Mouse (Mus musculus): Measurements from ENCODE around the gene Trhr2.

Gene Trhr2

DNA sequence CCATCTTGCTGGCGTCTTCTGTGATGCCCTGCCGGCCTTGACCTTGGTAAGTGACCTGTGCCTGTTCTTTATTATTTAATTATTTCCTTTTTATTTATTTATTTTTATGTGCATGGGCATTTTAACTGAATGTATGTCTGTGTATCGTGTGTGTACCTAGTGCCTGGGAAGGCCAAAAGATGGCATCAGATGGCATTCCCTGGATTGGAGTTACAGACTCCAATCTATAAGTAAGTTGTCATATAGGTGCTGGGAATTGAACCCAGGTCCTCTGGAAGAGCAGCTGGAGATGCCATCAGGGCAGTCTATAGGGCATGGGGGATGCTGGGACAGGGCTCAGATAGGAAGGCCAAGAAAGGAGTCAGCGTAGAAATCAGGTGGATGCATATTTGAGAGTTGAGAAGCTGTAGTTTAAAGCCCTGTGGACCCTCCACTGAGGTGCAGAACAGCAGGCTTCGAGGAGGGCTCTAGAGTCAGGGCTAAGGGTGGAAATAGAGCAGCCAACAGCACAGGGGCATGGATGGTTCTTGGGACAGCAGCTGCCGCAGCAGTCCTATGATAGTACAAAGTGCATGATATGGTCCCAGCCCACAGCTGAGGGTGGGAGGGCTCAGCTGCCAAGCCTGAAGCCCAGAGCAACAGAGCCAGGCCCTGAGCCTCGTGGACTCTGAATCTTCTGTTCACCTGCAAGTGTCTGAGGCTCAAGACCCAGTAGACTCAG is at the start of gene Trhr2:
Gene Trhr2 (minus strand): TSS at position 51 of the 721 bp plus-strand sequence.
- no peak for DNase-seq (ENCODE audit: inconsistent ontology term)

DNA sequence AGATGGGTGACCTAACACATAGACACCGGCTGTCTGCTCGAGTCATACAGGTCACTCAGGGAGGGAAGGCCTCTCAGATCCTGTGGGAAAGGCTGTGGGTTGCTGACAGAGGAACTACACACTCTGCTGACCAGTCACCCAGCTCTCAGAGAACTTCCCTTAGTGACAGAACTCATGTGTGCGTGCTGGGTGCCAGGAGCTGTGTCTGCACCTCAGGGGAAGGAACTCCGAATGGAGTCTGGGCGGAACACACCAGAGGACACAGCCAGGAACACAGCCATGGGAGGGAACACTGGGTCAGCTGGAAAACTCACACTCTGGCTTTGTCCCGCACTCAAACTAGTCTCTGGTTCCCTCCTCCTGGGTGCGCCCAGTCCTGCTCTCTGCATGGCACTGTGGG is 47.1 kb upstream of the Trhr2 start:
- no peak for DNase-seq (ENCODE audit: inconsistent ontology term)

DNA sequence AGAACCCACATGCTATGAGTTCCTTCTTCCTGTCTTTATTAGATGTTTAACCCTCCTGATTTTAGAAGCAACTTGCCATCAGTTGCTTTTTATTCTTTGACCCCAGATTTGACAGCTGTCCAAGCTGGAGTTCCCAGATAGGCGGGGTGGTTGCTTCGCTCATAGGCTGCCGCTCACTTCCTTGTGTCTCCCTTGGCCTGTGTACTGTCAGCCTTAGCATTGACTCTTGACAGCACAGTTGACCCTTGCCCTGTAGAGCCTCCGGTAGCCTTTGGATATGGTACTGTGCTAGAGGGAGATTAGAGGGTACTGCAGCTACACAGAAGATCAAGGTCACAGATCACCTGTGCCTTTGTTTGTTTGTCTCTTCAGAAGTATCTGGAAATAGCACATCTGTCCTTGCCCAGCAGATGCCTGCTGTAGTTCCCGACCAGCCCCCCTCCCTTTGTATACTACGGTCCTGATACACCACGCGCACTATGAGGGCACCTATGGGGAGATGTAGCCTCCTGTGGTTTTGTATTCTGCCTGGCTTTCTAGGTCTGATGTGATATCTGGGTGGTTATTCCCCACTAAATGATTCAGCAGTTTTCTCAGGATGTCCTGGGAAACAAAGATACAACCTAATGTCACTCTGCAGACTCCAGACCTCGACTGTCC is 44.7 kb upstream of the Trhr2 start:
- DNase-seq (ENCODE audit: inconsistent ontology term) = no peak

DNA sequence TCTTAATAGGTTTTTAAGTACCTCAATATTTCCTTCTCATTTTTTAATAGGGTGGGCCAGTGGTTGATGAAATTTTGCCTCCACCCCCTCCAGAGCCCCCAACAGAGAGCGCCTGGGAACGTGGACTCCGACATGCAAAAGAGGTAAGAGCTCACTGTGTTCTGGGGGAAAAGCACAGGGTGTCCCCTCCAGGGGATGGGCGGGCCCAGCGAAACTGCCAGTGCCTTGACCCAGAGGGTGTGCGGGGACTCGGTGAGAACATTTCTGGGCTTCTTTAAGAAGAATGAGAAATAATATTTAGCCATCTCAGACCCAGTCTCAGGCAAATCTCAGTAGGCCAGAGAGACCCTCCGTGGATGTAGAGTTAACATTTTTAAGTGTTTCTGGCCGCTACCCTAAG is 37.6 kb upstream of the Trhr2 start:
- no peak for DNase-seq (ENCODE audit: inconsistent ontology term)

DNA sequence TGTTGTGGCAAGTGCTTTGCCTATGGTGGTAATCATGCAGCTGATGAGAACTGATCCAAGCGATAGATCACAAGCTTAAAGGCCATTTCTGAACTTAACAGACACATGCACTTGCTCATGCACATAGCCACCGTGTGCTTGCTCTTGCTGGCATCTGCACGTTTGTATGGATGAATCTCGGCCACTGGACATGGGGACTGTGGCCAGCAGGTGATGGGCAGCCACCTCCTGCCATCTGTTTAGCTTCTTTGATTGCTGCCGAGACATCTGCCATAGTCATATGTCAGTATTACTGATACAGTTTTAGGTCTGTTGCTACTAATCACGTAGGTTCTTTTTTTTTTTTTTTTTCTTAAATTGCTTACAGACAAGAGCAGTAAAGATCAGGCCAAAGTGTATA is 34.7 kb upstream of the Trhr2 start:
- no peak for DNase-seq (ENCODE audit: inconsistent ontology term)

DNA sequence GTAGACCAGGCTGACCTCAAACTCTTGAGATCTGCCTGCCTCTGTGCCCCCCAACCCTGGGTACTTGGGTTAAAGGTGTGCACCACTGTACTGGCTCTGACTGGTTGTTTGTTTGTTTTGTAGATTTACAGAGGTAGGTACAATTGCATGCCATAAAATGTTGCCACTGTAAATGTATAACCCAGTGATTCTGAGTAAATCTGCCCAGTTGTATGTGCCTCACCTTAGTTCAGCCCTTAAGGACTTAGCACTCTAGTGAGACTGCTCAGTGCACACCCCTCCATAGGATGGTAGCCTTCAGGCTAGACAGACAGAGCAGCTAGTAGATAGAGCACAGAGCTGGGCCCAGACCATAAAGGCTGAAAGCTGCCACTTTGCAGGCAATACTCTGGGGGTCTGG is 33.2 kb upstream of the Trhr2 start:
- DNase-seq (ENCODE audit: inconsistent ontology term) = no peak

DNA sequence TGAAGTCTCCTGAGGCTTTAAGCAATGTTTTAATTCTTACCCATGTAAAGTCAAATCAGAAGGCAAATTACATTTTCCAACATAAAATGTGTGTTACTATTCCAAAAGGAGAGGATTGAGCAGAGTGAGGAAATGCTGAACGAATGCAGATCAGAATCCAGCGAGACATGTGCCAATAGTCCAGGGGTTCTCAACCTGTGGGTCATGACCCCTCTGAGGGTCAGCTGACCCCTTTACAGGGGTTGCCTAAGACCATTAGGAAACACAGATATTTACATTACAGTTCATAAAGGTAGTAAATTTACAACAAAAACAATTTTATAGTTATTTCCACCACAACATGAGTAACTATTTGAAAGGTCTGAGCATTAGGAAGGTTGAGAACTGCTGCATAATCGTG is 30.2 kb upstream of the Trhr2 start:
- DNase-seq (ENCODE audit: inconsistent ontology term) = no peak

DNA sequence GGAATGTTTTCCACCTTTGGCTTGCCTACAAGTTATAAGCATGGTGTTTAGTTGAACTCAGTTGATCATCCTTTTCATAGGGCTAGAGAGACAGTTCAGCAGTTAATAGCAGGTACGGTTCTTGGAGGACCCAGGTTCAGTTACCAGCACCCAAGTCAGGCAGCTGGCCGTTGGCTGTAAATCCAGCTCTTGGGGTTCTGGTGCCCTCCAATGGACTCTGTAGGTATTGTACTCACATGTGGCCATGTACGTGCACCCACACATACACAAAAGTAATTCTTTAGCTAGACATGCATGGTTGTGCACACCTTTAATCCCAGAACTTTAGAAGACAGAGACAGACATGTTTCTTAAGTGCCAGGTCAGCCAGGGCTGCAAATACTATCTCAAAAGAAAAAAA is 28.8 kb upstream of the Trhr2 start:
- DNase-seq (ENCODE audit: inconsistent ontology term) = no peak

DNA sequence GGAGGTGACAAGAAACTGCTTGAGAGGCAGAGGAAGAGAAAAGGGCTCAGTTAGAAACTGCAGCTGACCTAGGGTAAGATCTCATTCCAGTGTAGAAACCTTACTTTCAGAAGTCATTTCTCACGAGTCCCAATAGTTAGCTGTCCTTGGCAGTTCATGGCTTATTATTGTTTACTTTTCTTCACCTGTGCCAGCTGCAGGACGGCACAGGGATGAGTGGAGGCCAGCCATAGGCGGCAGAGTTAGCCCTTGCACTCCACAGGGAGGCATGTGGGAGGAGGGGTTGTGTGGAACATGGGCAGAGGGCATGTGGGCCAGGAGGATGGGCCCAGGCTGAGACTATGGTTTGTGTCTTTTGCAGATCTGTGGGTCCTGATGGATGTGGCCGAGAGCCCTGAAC is 22.5 kb upstream of the Trhr2 start:
- no peak for DNase-seq (ENCODE audit: inconsistent ontology term)

DNA sequence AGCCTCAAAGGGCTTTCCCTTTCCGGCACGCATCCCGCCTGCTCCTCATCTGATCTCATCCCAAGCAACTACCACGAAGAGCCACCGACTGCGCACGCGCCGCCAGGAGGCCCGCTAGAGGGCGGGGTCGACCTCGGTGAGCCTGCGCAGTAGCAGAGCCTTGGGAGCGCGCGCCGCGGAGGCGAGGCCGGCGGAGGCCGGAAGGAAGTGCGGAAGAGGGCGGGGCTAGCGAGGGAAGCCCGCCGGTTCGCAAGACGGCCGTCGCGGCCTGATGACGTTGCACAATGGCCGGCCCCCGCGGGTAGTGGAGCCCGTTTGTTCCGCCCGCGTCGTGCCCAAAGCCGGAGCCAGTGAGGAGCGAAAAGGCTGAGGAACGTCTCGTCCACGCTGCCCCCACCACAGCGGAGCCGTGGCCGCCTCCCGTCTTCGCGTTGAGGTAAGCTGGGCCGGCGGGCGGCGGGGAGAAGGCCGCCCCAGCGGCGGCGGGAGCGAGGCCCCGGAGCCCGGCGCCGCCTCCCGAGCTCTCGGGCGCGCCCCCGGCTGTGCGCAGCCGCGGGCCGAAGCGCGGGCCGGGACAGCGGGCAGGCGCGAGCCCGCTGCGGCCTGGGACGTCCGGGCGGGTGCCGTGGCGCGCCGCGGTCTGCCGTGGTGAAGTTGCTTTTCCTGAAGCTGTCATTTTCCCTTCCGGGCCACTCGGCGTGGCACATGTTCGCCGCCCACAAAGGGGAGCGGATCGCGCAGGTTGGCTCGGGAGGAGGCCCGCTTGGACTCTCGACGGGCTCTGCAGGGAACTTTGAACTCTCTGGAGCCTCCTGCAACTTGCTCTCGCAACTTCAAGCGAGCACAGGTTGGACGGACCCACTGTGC is 16.1 kb upstream of the Trhr2 start, which contains the start of gene Zc3h18:
Gene Zc3h18 (plus strand): TSS at position 245 of the 867 bp plus-strand sequence.
- peak; percentile 99 for DNase-seq (ENCODE audit: inconsistent ontology term)

DNA sequence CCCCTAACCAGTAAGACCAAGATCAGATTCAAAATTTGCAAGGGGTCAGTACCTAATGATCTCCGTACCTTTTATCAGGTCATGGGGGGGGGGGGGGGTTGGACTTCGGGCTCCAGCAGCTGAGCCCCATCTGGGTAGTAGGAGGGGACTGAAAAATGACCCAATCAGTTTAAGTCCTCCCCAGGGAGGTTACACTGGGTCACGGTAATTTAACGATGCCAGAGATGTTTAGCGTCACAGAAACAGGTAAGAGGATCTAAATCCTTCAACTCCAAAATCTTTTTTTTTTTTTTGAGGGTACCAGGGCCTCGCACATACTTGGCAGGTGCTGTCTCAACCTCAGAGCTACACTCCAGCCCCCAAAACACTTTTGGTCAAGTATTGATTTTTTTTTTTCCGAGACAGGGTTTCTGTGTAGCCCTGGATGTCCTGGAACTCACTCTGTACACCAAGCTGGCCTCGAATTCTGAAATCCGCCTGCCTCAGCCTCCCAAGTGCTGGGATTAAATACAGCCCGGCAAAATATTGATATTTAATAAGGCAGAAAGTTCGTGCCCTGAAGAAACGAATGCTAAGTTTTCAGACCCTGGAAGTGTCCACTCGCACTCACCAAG is 15.3 kb upstream of the Trhr2 start:
- no peak for DNase-seq (ENCODE audit: inconsistent ontology term)

DNA sequence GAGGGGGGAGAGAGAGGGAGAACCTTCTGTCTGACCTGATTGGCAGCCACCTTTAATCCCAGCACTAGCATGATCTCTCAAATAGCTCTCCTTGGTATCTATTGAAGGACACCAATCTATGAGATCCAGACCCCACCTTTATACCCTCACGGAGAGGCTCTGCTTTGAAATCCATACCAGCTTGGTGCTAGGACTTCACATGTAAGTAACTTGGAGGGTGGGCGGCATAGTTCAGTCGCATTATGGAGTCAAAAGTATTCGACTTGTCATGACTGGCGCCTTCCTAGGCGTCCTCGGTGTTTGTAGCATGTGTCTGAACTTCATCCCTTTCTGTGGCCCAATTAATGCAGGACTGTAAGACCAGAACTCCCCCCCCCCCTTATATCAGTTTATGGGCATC is 14.8 kb upstream of the Trhr2 start:
- no peak for DNase-seq (ENCODE audit: inconsistent ontology term)

DNA sequence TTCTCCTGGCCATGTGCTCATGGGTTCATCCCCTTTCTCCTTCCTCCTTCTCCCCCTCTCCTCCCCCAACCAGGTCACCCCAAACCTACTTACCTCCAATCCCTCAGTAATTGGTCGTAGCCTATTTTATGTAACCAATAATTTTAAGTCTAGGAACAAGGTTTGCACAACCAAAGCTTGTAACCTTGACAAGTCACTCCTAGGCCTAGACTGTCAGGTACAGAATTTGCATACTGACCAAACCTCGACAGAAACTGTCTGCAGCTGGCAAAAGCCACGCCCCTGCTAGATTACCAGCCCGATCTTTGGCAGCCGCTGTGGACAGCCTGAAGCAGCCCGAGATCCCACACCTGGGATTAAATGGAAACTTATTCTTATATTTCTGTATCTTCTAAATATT is 11.2 kb upstream of the Trhr2 start:
- DNase-seq (ENCODE audit: inconsistent ontology term) = no peak

DNA sequence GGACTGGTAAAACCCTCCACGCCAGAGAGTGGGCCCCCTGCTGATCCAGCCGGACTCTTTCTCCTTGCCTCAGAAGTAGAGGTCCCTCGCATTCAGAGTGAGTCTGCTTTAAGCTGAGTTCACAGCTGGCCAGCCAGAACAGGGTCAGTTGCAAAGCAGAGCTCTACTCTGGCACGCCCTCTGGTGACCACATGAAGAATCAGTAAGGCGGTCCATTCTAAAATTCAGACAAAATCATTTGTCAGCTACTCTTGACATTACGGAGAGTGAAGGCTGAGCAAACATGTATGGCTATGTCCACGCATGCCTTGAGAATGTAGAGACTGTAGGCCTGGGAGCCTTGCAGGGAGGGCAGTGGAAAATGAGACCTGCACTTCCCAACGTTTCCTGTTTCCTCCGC is 9.1 kb upstream of the Trhr2 start:
- peak; percentile 35 for DNase-seq (ENCODE audit: inconsistent ontology term)

DNA sequence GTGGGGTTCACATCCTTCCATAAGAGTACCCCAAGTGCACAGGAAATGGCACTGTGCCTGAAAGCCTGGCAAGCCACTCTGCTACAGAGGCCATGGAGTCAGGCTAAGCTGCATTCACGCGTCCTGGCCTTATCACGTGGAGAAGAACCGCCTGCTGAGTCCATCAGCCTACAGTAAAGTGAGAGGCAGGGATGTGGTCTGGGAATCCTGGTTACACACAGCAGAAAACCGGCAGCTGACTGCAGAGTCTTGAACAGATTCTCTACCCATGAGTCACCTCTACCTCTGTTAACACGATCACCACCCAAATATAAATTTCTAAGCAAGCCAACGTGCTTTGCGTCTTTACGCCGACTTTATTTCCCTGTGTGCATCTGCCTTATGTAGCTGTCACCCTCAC is 7.9 kb upstream of the Trhr2 start:
- no peak for DNase-seq (ENCODE audit: inconsistent ontology term)

DNA sequence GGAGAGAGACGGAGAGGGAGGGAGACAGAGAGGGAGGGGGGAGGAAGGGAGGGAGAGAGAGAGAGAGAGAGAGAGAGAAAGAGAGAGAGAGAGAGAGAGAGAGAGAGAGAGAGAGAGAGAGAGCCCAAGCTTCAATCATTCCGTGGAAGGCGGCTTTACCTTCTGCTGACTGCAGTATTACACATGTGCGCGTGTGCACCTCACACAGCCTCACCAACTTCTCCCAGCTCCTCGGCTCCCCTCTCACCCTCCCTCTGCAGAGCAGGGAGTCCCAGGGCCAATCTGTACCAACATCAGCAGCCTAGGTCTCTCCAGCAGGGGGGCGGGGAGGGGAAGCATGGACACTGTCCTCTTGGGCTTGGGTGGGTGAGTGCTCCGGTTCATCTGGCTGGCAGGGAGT is 2.4 kb upstream of the Trhr2 start:
- no peak for DNase-seq (ENCODE audit: inconsistent ontology term)

DNA sequence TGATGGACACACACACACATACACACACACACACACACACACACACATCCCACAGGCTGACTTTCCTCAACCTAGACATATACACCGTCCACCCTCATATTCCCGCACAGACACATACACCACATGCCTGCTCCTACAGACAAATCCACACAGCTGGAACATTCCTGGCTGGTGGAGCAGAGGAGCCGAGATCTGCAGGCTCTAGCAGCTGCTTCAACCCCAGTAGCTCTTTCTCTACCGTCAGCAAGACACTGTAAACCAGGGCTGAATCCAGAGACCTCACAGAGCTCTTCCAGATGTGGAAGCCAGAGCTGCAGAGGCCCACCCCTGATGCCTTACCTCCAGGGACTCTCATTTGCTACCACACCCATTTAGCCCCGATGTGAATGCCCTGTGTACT is 1.7 kb upstream of the Trhr2 start:
- no peak for DNase-seq (ENCODE audit: inconsistent ontology term)

DNA sequence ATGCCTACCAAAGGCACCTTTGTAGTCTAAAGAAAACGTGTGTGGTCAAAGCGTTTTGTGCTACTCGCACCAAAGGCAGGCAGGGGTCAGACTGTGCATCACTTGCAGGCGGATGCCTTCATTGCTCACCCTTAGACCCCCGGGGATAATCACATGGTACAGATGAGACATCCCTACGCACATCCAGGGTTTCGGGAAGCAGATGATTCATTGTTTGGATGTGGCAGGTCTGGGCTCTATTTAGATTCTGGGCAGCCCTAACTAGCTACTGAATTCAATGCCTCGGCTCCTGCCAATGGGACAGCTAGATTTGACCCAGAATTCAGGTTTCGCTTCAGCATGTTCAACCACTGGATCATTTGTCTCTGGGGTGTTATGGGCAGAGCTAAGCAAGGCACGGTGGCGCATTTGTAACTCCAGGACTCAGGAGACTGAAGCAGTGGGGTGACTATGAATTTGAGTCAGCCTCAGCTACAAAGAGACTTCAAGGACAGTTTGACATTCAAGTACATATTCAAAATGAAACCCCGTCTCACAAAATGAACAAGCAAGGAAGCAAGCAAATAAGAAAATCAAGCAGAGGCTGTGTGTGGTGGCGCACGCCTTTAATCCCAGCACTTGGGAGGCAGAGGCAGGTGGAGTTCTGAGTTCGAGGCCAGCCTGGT is 1.3 kb downstream of the Trhr2 start:
- peak; percentile 84 for DNase-seq (ENCODE audit: inconsistent ontology term)

DNA sequence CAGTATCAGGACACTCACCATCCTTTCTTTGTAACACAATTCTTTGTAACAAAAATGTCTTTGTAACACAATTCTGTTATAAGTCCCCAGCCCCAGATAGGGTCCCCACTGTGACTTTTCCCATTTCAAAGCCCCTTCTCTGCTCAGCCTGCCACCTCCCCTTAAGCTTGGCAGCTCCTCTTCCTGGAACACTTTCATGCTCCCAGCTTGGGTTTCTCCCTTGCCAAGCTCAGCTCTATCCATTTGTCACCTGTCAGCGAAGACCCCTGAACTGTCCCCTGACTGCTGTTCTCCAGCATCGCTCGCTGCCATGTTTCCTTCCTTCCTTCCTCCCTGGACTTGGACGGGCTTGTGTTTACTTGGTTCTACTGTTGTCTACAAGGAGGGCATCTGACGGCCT is 2.9 kb downstream of the Trhr2 start:
- no peak for DNase-seq (ENCODE audit: inconsistent ontology term)

DNA sequence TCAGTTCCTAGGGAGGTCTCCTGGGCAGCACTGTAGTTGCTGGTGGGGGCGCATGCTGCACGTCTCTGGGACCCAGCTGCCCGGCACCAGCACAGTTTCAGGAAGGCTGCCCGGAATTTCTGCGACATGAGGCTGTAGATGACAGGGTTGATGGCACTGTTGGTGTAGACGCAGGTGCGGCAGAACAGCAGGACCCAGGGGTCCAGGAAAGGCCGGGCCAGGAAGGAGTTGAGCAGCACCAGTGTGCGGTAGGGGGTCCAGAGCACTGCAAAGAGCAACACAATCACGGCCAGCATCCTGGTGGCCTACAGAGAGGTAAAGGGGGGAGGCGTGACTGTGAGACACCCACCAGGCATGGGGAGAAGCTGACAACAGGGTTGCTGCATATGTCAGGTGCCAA is 3.3 kb downstream of the Trhr2 start:
- no peak for DNase-seq (ENCODE audit: inconsistent ontology term)

All from Muller cell, postnatal 12 days (primary cell).